Mouse (Mus musculus): Measurements from ENCODE around the gene Psg25. TPM values are rescaled to one million over a fixed set of nuclear protein-coding genes. Genes with fewer than 3 reads are reported as not detected.

Psg25 gene
- total and polyA plus RNA-seq, 2 experiments from 2014 or later: not detected

GRCm38 (mm10) chr7:18511479-18511878 is 20.6 kb downstream of the Psg25 start:
- TF ChIP-seq CTCF (IDR thresholded peaks at IDR 0.05; ENCODE audit: low read depth): peak; percentile 48
- DNase-seq (ENCODE audit: low spot score) (peak; percentile 4), ATAC-seq (no peak)
- Histone ChIP-seq H3K36me3 (ENCODE audit: insufficient read depth, low read length) (no peaks in the 10 kb centered on the region), H3K27ac (no peak overlapping the region), H3K27me3 (ENCODE audit: insufficient read depth, low read length) (no peaks in the 10 kb centered on the region), H3K9ac (replicated peaks; ENCODE audit: low read length) (no peak overlapping the region), H3K4me1 (ENCODE audit: insufficient read depth, low read length) (no peaks in the 10 kb centered on the region), H3K4me3 (ENCODE audit: low read length) (no peak overlapping the region), H3K4me2 (ENCODE audit: low read depth, low read length) (no peak overlapping the region), H3K9me3 (ENCODE audit: low read length) (no peaks in the 10 kb centered on the region)
- WGBS: 17% methylated on average over 9 of the region's 9 CpGs

DNA sequence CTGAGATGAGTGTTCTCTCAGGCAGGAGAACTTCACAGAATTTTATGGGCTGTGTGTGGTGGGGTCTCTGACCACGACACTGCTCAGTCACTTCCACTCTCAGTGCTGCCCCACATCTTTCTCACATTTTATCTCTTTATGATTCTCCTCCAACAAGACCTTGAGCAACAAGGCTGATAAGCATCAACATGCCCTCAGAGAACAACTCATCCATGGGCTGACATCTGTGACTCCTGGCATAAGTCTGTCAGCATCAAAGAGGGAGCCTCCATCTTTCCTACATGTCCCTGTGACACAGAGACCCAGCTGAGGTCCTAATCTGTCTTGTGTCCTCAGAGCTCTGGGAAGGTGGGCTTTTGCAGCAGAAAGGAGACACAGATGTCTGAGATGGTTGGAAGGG is 48.0 kb downstream of the Psg25 start, which contains the start of gene Psg26:
Gene Psg26 (minus strand): TSS at position 101 of the 400 bp plus-strand sequence.
- TF ChIP-seq CTCF (IDR thresholded peaks at IDR 0.05; ENCODE audit: low read depth): no peak
- Histone ChIP-seq H3K4me2 (ENCODE audit: low read depth, low read length) (no peak within 1 kb of the TSS), H3K36me3 (ENCODE audit: insufficient read depth, low read length) (no peaks in the 10 kb centered on the region), H3K9me3 (ENCODE audit: low read length) (peaks cover 3% of the 10 kb centered on the region; the same call in 1 of the 2 replicates), H3K4me1 (ENCODE audit: insufficient read depth, low read length) (no peaks in the 10 kb centered on the region), H3K27me3 (ENCODE audit: insufficient read depth, low read length) (no peaks in the 10 kb centered on the region), H3K9ac (replicated peaks; ENCODE audit: low read length) (no peak within 1 kb of the TSS), H3K4me3 (ENCODE audit: low read length) (no peak within 1 kb of the TSS), H3K27ac (no peak within 1 kb of the TSS)
- ATAC-seq (no peak), DNase-seq (ENCODE audit: low spot score) (no peak)
- WGBS: 65% methylated on average over 1 of the region's 1 CpGs

Other genes starting within 250 kb of the Psg25 start
- not detected in 2 replicates for gene Psg18, start 177.3 kb downstream of the Psg25 start, total RNA-seq (2014; rRNA removed)
- not detected in 2 replicates for gene Psg18, start 177.3 kb downstream of the Psg25 start, polyA plus RNA-seq (2015; fragmentation: Nextera tagmentation; extraction: Ambion mirVana)
- gene Psg28, start 100.2 kb downstream of the Psg25 start, total RNA-seq (2014; rRNA removed): not detected in 2 replicates
- not detected in 2 replicates for gene Psg28, start 100.2 kb downstream of the Psg25 start, polyA plus RNA-seq (2015; fragmentation: Nextera tagmentation; extraction: Ambion mirVana)
- gene Psg26, start 48.1 kb downstream of the Psg25 start, total RNA-seq (2014; rRNA removed): not detected in 2 replicates
- gene Psg26, start 48.1 kb downstream of the Psg25 start, polyA plus RNA-seq (2015; fragmentation: Nextera tagmentation; extraction: Ambion mirVana): not detected in 2 replicates
- gene Psg27, start 35.0 kb upstream of the Psg25 start, total RNA-seq (2014; rRNA removed): not detected in 2 replicates
- gene Psg27, start 35.0 kb upstream of the Psg25 start, polyA plus RNA-seq (2015; fragmentation: Nextera tagmentation; extraction: Ambion mirVana): not detected in 2 replicates
- gene Psg23, start 84.2 kb upstream of the Psg25 start, total RNA-seq (2014; rRNA removed): not detected in 2 replicates
- not detected in 2 replicates for gene Psg23, start 84.2 kb upstream of the Psg25 start, polyA plus RNA-seq (2015; fragmentation: Nextera tagmentation; extraction: Ambion mirVana)
- not detected in 2 replicates for gene Psg21, start 124.5 kb upstream of the Psg25 start, total RNA-seq (2014; rRNA removed)
- gene Psg21, start 124.5 kb upstream of the Psg25 start, polyA plus RNA-seq (2015; fragmentation: Nextera tagmentation; extraction: Ambion mirVana): not detected in 2 replicates
- not detected in 2 replicates for gene Psg20, start 153.9 kb upstream of the Psg25 start, total RNA-seq (2014; rRNA removed)
- not detected in 2 replicates for gene Psg20, start 153.9 kb upstream of the Psg25 start, polyA plus RNA-seq (2015; fragmentation: Nextera tagmentation; extraction: Ambion mirVana)
- gene Psg22, start 185.8 kb upstream of the Psg25 start, total RNA-seq (2014; rRNA removed): not detected in 2 replicates
- not detected in 2 replicates for gene Psg22, start 185.8 kb upstream of the Psg25 start, polyA plus RNA-seq (2015; fragmentation: Nextera tagmentation; extraction: Ambion mirVana)